Mouse (Mus musculus) bone marrow, adult 2 months (tissue): ENCODE results near the gene Gm5169. TPM values are rescaled to one million over a fixed set of nuclear protein-coding genes. Genes with fewer than 3 reads are reported as not detected.
"Not testable (repeated sequence)": the region's sequence is repeated elsewhere in the genome, so short reads cannot be mapped to it uniquely, and the experiment has no call there.

ENCODE experiments used
- H3K27ac ChIP-seq: fragments of 200-500 bp; 2 replicates; pipeline ENCODE4 v1.5.1; 2012; ENCODE audit warnings: low read depth, mild to moderate bottlenecking, control low read depth, inconsistent platforms, low read length; ENCODE audit not compliant: control insufficient read depth, poor library complexity, insufficient read depth
- H3K4me1 ChIP-seq: fragments of 200-500 bp; 2 replicates; pipeline ENCODE4 v1.6.1; 2011; ENCODE audit warnings: low read length; ENCODE audit not compliant: control insufficient read depth, insufficient read depth
- H3K4me3 ChIP-seq: fragments of 200-500 bp; replicated peaks from 2 replicates; pipeline ENCODE3; 2011; ENCODE audit warnings: mild to moderate bottlenecking, low read depth, low read length, control low read depth; ENCODE audit not compliant: control insufficient read depth
- WGBS: fragments of 180-500 bp; shearing (Covaris S2); methylation state at CpG from one replicate; pipeline ENCODE4 v1.1.7; 2018; 5-methylcytosine and 5-hydroxymethylcytosine counted together
- polyA plus RNA-seq: library from polyadenylated mRNA; stranded (reverse); fragments of >200 nt; gene quantifications from 2 replicates; pipeline ENCODE4 v1.2.4, GENCODE M21; 2011; ENCODE audit warnings: low replicate concordance; ENCODE audit not compliant: missing spikeins, insufficient read depth, insufficient read length

Gene Gm5169
- not detected in 2 replicates for polyA plus RNA-seq

DNA sequence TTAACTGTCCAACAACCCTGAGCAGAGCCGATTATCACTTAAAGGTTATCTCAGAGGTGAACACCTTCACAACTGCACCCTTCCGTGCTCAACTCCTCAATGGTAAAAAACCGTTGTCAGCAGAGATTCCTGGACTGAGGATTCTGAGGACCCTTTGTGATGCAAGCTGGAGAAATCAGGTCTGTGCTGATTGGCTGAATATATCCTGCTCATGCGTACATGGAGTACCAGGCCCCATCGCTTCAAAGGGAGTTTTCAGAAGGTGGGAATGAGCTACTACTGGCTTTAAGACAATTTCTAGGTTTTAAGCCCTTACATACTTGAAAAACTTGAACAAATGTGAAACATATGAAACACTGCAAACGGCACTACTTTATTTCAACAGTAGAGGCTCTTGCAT lies at the start of gene Gm5169:
Gene Gm5169, minus strand, starts transcription at position 101 of the 400 bp plus-strand sequence.
- 50% methylated on average over 1 of the region's 6 CpGs for WGBS
- not testable (repeated sequence) for H3K4me3 ChIP-seq, H3K27ac ChIP-seq, H3K4me1 ChIP-seq

DNA sequence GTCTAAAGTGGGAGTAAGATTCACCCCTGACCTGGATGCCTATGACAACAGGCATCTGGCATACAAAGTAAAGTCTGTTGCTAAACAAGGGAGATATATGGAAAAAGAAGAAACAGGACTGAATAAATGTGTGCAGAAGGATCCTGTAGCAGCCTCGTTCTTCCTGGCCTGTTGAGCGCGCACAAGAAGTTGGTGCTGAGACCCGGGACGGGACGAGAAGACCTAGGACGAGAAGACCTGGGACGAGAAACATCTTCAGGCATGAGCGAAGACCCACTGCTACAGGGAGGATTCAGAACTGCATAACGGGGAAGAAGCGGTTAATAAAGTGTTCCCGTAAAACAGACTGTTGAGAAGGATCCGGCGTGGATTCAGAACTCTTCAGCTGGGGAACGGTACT lies 46.2 kb upstream of the Gm5169 start:
- not testable (repeated sequence) for H3K4me1 ChIP-seq, H3K4me3 ChIP-seq, H3K27ac ChIP-seq
- 87% methylated on average over 15 of the region's 15 CpGs for WGBS
